Mouse (Mus musculus) kidney, adult 2 months (tissue): Measurements from ENCODE around the gene Slc18b1. TPM values are rescaled to one million over a fixed set of nuclear protein-coding genes. Genes with fewer than 3 reads are reported as not detected.

Source experiments
- DNase-seq: peaks from one replicate; pipeline ENCODE4 v3.0.0; 2021
- H3K27ac ChIP-seq: fragments of 200-500 bp; 2 replicates; pipeline ENCODE4 v1.5.1; 2012; ENCODE audit warnings: low read depth, low read length, control low read depth, inconsistent platforms; ENCODE audit not compliant: insufficient read depth
- H3K27me3 ChIP-seq: fragments of 200-500 bp; replicated peaks from 2 replicates; pipeline ENCODE4 v1.6.1; 2012; ENCODE audit warnings: mild to moderate bottlenecking, moderate library complexity, low read length, inconsistent platforms; ENCODE audit not compliant: control insufficient read depth, insufficient read depth
- H3K36me3 ChIP-seq: fragments of 200-500 bp; 2 replicates; pipeline ENCODE4 v1.6.1; 2012; ENCODE audit warnings: mild to moderate bottlenecking, moderate library complexity, low read length, inconsistent platforms; ENCODE audit not compliant: control insufficient read depth, insufficient read depth
- H3K4me1 ChIP-seq: fragments of 200-500 bp; 2 replicates; pipeline ENCODE4 v1.6.1; 2011; ENCODE audit warnings: low read length; ENCODE audit not compliant: control insufficient read depth, insufficient read depth
- H3K4me3 ChIP-seq: fragments of 200-500 bp; 2 replicates; pipeline ENCODE4 v1.5.1; 2011; ENCODE audit warnings: mild to moderate bottlenecking, low read depth, low read length, control low read depth; ENCODE audit not compliant: insufficient read depth
- CTCF ChIP-seq: fragments of 200-500 bp; conservative IDR thresholded peaks from 2 replicates; pipeline ENCODE4 v1.5.1; 2011; ENCODE audit warnings: low read depth, mild to moderate bottlenecking, control low read depth, low read length, moderate library complexity, mixed read lengths; ENCODE audit not compliant: insufficient read depth, insufficient read length
- POLR2A ChIP-seq: fragments of 200-500 bp; IDR thresholded peaks from one replicate; pipeline ENCODE4 v1.6.1; 2011; ENCODE audit warnings: low read depth, low read length, control low read depth
- WGBS: fragments of 180-500 bp; shearing (Covaris S2); methylation state at CpG from one replicate; pipeline ENCODE4 v1.1.7; 2018; 5-methylcytosine and 5-hydroxymethylcytosine counted together
- polyA plus RNA-seq: library from polyadenylated mRNA; depleted of rRNA; stranded (reverse); fragments of >200 nt; gene quantifications from 2 replicates; pipeline ENCODE4 v1.2.3, GENCODE M21; 2012; rRNA removed

Gene Slc18b1
- polyA plus RNA-seq, 1 experiment: 14.8 TPM

DNA sequence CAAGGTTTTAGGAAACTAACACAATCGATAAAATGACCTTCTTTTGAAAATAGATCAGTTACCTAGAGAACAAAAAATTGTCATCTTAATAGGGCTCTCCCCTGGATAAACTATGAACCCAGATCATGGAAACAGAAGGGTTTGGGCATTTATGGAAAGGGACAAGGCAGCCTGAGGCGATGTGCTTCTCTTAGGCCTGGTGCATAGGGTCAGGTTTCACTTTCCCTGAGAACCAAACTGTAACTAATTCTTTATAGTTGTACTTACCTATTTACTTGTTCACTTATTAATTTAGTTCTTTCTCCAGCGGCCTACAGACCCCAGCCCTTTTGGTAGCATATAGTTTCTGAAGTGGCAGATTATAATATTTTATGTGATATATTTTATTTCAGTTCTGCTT, 40.3 kb downstream of the Slc18b1 start:
- Histone ChIP-seq H3K4me3 (no peak overlapping the region), H3K27ac (no peak overlapping the region), H3K4me1 (peaks cover 8% of the 10 kb centered on the region; the same call in 1 of the 2 replicates), H3K36me3 (no peaks in the 10 kb centered on the region), H3K27me3 (no peaks in the 10 kb centered on the region)
- no peak for DNase-seq
- 53% methylated on average over 3 of the region's 3 CpGs for WGBS
- TF ChIP-seq CTCF (no peak), POLR2A (no peak)

DNA sequence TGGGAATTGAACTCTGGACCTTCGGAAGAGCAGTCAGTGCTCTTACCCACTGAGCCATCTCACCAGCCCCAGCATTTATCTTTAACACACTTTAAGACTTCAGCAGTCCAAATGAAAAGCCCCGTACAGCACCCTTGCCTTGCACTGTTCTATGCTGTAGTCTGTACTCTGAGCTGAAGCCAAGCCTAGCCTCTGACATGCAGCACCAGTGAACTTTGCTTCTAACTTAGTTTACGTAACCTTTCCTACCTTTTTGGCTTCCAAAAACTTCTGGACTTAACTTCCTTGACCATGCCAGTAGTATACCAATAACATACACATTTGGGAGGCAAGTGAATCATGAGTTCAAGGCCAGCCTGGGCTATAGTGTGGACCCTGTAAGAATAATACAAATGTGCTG, 42.1 kb downstream of the Slc18b1 start:
- H3K4me3 ChIP-seq: no peak overlapping the region
- 76% methylated on average over 3 of the region's 3 CpGs for WGBS
- no peak overlapping the region for H3K27ac ChIP-seq
- TF ChIP-seq CTCF (no peak), POLR2A (no peak)
- no peaks in the 10 kb centered on the region for H3K27me3 ChIP-seq
- DNase-seq: peak; percentile 65
- H3K36me3 ChIP-seq: no peaks in the 10 kb centered on the region
- H3K4me1 ChIP-seq: peaks cover 8% of the 10 kb centered on the region; the same call in 1 of the 2 replicates

DNA sequence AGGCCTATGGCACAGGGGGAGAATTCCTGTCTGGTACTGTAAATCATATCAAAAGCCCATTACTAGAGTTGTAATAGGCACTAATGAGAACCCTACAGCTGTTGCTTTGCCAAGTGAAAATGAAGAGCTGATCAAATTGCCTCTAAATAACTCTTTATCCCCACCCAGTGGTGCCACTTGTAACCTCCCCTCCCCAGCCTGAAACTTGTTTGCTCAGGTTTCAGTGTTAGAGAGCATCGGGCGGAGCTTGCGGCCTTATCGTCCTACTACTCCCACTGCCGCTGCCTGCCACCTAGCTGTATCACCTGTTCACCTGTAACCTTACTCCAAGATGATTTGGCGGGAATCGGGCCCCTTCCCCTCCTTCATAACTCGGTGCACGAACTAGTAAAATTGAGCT, 42.6 kb downstream of the Slc18b1 start:
- Histone ChIP-seq H3K27ac (no peak overlapping the region), H3K27me3 (no peaks in the 10 kb centered on the region), H3K4me1 (peaks cover 8% of the 10 kb centered on the region; the same call in 1 of the 2 replicates), H3K36me3 (no peaks in the 10 kb centered on the region), H3K4me3 (no peak overlapping the region)
- 50% methylated on average over 9 of the region's 9 CpGs for WGBS
- TF ChIP-seq CTCF (peak; percentile 41), POLR2A (no peak)
- no peak for DNase-seq

DNA sequence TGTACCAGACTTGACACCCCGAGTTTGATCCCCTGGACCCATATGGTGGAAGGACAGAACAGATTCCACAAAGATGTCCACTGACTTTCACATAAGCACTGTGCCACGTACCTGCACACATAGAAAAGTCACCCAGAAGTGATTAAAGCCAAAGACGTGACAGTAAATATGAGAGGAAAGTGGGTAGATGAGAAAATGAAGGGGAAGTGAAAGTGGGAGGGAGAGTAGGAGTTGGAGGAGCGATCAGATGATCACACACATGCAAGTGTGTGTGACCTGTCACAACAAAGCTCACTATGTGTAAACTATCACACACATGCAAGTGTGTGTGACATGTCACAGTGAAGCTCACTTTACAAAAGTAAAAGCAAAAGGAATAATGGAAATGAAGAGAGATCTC, 43.7 kb downstream of the Slc18b1 start:
- H3K27me3 ChIP-seq: no peaks in the 10 kb centered on the region
- no peak overlapping the region for H3K27ac ChIP-seq
- 83% methylated on average over 4 of the region's 4 CpGs for WGBS
- TF ChIP-seq CTCF: no peak
- TF ChIP-seq POLR2A: no peak
- DNase-seq: no peak
- H3K4me1 ChIP-seq: peaks cover 6% of the 10 kb centered on the region; the same call in 1 of the 2 replicates
- H3K36me3 ChIP-seq: no peaks in the 10 kb centered on the region
- no peak overlapping the region for H3K4me3 ChIP-seq

DNA sequence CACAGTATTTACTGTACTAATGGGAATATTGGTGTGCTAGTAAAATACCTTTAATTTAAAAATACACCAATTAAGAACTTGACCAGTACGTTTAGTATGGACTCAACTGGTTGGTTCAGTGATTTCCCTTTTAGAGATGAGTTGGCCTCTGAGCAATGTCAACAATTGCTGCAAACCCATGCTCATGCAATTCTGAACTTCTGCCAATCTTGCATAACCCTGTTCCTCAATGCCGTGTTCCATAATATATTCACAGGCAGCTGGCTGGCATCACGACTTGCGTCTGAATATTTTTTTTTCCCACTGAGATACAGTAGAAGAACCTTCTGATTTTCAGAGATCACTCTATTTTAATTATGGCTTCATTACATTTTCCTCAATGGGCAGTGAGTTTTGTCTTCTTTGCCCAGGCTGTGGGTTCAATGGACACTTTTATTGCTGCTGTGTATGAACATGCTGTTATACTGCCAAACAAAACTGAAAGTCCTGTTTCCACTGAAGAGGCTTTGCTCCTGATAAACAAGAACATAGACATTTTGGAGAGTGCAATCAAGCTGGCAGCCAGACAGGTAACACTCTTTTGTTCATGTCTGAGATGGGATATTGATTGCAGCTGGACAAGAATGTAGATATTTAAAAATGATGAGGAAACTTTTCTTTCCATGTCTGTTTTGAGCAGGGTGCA, 54.6 kb downstream of the Slc18b1 start, which contains the start of gene Vnn3:
Gene Vnn3, plus strand, starts transcription at position 235 of the 685 bp plus-strand sequence.
- H3K27me3 ChIP-seq: no peaks in the 10 kb centered on the region
- H3K27ac ChIP-seq: no peak within 1 kb of the TSS
- no peaks in the 10 kb centered on the region for H3K4me1 ChIP-seq
- H3K4me3 ChIP-seq: no peak within 1 kb of the TSS
- 43% methylated on average over 4 of the region's 4 CpGs for WGBS
- DNase-seq: no peak
- TF ChIP-seq CTCF (no peak), POLR2A (no peak)
- H3K36me3 ChIP-seq: no peaks in the 10 kb centered on the region

DNA sequence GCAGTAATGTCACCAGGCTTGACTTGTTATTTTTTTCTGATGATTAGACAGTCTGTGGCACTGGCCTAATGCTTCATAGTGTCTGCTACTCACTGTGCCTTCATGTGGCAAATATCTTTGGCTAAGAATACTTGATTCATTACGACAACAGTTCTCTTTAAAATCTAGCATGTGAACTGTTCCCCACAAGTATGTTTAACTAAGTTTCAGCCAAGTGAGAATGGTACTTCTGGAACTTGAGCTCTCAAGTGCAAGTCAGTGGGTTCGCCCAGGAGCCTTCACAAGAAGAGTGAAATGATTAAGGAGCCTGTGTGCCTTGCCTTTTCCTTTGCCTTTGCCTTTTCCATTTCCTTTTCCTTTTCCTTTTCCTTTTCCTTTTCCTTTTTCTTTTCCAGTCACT, 55.3 kb downstream of the Slc18b1 start:
- no peak for TF ChIP-seq POLR2A
- no peak for DNase-seq
- Histone ChIP-seq H3K36me3 (no peaks in the 10 kb centered on the region), H3K4me3 (no peak overlapping the region), H3K27me3 (no peaks in the 10 kb centered on the region), H3K27ac (no peak overlapping the region), H3K4me1 (no peaks in the 10 kb centered on the region)
- WGBS: 72% methylated on average over 2 of the region's 2 CpGs

DNA sequence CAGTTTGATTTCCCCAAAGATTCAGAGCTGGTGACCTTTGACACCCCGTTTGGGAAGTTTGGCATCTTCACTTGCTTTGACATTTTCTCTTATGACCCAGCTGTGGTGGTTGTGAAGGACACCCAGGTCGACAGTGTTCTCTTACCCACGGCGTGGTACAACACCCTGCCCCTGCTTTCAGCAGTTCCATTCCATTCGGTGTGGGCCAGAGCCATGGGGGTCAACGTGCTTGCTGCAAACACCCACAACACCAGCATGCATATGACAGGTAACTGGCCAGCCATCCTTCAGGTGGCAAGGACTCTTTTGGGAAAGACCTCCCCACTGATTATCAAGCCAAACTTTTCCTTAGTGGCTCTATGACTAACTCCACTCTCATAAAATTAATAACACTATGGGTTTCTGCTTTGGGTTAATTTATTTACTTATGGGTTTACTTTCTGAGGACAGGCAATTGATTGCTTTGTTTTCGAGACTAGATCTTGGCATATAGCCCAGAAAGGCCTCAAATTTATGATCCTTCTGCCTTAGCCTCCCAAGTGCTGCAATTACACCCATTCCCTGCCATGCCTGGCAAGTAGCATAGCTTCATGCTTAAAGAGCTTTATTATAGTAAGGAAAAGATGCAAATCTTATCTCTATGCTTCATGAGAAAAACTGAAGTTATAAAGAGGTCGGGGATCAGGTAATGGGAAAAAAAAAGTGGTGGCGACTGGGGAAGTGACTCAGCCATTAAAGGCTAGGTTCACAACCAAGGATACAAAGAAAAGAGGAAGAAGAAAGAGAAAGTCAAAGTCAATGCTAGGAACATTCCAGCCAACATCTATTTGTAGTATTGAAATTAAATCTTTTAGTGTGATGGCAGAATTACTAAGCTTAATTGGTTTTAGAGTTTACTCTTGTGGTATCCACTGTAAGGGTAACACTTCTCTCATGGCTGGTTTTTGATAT, 67.9 kb downstream of the Slc18b1 start:
- Histone ChIP-seq H3K36me3 (no peaks in the 10 kb centered on the region), H3K4me1 (0 out of 2 replicates have a peak, but pooled peaks cover 2% of the 10 kb centered on the region), H3K27me3 (no peaks in the 10 kb centered on the region), H3K27ac (no peak overlapping the region), H3K4me3 (no peak overlapping the region)
- DNase-seq: no peak
- no peak for TF ChIP-seq POLR2A
- TF ChIP-seq CTCF: no peak
- WGBS: 63% methylated on average over 9 of the region's 9 CpGs

Other genes starting within 250 kb of the Slc18b1 start
- 901 and 1,136 TPM in 2 replicates for gene Rps12, start 9.7 kb upstream of the Slc18b1 start, polyA plus RNA-seq
- gene Vnn3, start 54.5 kb downstream of the Slc18b1 start, polyA plus RNA-seq: 0.57 and 0.59 TPM in 2 replicates
- 69.6 and 78.5 TPM in 2 replicates for gene Vnn1, start 97.7 kb downstream of the Slc18b1 start, polyA plus RNA-seq
- not detected in 2 replicates for gene Taar1, start 123.4 kb downstream of the Slc18b1 start, polyA plus RNA-seq
- not detected in 2 replicates for gene Taar2, start 141.6 kb downstream of the Slc18b1 start, polyA plus RNA-seq
- not detected in 2 replicates for gene Taar3, start 152.6 kb downstream of the Slc18b1 start, polyA plus RNA-seq
- gene Taar4, start 163.5 kb downstream of the Slc18b1 start, polyA plus RNA-seq: not detected in 2 replicates
- 0.08 TPM in 1 of 2 replicates, not detected in the other for gene Taar5, start 173.7 kb downstream of the Slc18b1 start, polyA plus RNA-seq
- not detected in 2 replicates for gene Taar6, start 188.7 kb downstream of the Slc18b1 start, polyA plus RNA-seq
- not detected in 2 replicates for gene Taar7a, start 196.5 kb downstream of the Slc18b1 start, polyA plus RNA-seq
- gene Taar7b, start 203.0 kb downstream of the Slc18b1 start, polyA plus RNA-seq: not detected in 2 replicates
- not detected in 2 replicates for gene Taar7d, start 230.2 kb downstream of the Slc18b1 start, polyA plus RNA-seq
- not detected in 2 replicates for gene Taar7e, start 240.6 kb downstream of the Slc18b1 start, polyA plus RNA-seq